Mouse (Mus musculus): ENCODE results near the gene Ksr1.
"Not testable (repeated sequence)": the region's sequence is repeated elsewhere in the genome, so short reads cannot be mapped to it uniquely, and the experiment has no call there.

The Ksr1 gene

DNA sequence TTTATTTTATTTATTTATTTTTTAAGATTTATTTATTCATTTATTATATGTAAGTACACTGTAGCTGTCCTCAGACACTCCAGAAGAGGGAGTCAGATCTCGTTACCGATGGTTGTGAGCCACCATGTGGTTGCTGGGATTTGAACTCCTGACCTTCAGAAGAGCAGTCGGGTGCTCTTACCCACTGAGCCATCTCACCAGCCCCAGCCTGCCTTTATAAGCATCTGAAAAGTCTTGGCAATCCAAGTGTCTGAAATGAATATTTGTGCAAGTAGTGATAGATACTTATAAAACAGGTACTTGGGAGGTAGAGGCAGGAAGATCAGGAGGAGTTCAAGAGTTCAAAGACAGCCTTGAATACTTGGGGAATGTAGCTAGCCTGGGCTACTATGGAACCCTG lies 138.9 kb downstream of the Ksr1 start:
- not testable (repeated sequence) for DNase-seq

DNA sequence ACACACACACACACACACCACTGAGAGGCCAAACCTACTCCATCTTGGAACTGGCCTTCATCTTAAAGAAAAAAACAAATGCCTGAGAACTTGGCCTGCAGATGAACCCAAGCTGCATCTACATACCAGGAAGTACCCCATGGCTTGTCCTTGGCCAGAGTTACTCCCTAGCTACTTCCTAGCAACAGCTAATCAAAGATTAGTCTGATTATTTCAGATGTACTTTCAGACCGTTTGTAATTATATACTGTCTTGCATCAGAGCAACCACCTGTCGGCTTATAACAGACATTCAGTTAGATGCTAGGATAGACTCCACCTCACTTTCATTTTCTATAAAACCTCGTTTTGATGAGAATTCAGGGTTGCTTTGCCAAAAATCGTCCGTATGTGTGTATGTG lies 139.8 kb downstream of the Ksr1 start:
- DNase-seq = no peak

DNA sequence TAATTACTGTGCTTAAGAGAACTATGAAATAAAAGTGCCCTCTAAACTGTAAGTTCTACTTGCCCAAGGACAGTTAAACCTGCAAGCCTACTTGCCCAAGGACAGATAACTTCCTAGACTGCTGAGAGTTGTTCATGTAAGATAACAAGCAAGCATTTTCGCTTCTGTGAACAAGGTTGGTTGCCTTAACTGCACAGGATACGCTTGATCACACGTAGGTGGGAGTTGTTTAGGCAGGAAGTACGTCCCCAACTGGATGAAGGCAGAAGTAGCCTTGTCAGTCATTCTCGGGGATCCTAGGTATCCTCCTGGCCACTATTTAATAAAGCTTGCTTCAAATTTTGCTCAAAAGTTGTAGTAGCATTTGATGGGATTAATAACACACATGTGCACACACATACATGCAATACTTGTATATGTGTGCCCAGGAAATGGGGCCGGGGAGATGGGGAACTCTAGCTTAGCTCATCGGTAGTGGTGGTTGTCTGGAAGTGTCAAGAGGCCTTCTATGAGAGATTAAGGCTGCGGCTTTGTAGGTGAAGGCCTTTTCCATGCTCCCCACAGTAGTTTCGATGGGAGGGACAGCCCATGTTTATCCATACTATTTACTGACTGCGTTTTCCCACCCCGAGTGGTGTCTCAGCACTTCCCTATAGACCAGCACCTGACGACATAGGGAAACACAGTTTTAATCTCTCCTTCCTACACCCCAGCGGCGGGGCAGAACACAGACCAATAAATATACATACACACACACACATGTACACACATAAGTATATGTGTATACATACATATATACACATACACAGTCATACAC lies 140.4 kb downstream of the Ksr1 start:
- DNase-seq = no peak

DNA sequence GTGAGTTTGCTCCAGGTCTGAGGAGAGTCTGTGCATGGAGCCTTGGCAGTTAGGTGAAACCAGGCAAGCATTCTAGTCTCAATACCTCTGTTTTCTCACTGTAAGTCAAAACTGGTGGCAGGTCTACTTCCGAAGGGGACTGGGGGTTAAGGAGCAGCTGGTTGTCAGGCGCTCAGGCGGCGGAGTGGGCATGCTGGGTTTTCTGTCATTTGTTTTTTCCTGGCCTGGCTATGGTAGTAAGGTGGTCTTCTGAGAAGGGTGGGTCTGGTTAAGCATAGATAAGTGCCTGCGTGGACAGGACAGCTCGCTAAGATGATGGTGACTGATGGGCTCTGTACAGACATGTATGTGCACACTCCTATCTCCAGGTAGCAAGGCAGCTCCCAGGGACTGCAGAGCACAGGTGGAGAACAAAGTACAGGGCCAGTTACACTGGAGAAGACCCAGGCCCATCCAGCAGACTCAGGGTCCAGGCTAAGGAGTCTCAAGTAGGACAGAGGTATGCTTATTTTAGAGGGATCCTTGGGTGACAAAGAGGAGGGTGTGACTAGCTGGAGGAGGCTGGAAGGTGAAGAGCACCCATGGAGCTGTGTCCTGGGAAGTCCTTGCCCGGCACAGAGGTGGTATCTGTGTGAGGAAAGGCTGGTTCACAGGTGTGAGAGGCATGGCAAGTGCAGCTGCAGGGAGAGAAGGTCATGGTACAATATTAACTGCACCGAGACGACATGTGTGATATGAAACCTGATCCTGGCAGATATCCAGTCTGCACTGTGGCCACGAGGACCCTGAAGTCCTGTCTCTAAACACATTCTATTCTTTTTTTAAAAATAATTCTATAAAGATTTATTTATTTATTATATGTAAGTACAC lies 142.2 kb downstream of the Ksr1 start:
- DNase-seq = no peak

GRCm38 (mm10) chr11:79003053-79003768 lies 143.0 kb downstream of the Ksr1 start:
- no peak for DNase-seq

GRCm38 (mm10) chr11:79002551-79002951 lies 143.7 kb downstream of the Ksr1 start:
- no peak for DNase-seq

GRCm38 (mm10) chr11:79001871-79002270 lies 144.3 kb downstream of the Ksr1 start:
- DNase-seq = no peak

DNA sequence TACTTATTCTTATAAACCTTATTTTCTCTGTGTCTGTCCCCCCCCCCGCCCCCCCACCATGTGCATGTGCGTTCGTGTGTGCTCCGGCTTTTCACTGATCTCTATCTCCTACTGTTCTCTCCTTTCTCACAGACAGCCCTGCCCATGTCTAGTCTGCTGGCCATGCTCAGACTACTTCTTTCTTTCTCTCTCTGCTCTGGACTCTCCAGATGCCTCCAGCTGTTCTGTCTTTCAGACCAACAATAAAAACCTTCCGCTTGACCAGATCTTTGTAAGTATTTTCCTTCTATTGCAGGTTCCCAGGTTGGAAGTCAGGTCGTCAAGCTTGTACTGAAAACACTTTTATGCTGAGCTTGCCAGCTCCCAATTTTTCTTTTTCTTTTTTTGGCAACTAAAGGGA lies 147.1 kb downstream of the Ksr1 start:
- DNase-seq = no peak

- not testable (repeated sequence) for DNase-seq
Observed at GRCm38 (mm10) chr11:78990875-78991543, 155.2 kb downstream of the Ksr1 start.

DNA sequence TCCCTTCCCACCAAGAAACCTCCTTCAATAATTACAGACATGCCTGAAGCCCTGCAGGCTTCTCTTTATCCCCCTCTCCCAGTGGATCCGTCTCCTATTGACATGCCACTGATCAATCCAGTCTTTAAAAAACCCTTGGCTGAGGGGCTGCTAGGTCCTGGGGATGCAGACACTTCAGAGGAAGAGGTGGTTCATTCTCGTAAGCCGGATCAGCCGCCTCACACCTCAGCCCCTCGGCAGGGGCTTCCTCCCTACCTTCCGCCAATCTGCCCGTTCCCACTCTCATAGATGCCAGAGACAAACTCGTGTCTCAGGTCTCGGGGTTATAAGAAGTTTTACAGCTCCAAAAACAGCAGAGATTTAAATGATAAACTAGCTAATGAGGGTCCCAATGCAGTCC lies 156.1 kb downstream of the Ksr1 start:
- no peak for DNase-seq

GRCm38 (mm10) chr11:78989206-78989605 lies 157.0 kb downstream of the Ksr1 start:
- DNase-seq = not testable (repeated sequence)

DNA sequence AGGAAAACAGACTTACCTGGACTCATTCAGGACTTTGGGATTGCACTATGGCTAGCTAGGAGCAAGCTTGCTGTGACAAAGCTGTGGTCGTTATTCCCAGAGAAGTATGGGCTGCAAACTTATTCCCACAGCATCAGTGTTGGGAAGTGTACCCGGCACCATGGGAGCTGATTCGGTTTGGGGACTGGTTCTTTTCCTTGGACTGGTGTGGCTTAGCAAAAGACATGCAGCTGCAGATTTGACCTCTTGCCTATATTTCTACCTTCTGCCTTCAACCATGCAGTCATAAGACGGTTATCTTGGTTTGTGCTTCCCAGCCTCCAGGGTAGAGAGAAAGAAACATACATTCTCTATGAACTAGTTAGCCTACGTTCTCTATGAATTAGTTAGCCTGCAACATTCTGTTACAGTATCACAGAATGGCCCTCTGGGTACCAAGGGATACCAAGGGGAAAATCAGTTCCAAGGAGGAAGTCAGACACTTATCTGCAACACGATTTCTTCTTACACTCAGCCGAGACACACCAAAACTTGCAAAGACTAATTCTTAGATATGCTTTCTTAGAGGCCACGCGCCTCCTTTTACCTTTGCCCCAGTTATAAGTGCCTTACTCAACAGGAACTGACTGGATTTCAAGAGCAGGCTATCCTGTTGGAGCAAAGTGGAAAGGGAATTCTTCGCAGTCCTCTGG lies 159.8 kb downstream of the Ksr1 start:
- DNase-seq = no peak

GRCm38 (mm10) chr11:78985505-78985904 lies 160.7 kb downstream of the Ksr1 start:
- DNase-seq = no peak

DNA sequence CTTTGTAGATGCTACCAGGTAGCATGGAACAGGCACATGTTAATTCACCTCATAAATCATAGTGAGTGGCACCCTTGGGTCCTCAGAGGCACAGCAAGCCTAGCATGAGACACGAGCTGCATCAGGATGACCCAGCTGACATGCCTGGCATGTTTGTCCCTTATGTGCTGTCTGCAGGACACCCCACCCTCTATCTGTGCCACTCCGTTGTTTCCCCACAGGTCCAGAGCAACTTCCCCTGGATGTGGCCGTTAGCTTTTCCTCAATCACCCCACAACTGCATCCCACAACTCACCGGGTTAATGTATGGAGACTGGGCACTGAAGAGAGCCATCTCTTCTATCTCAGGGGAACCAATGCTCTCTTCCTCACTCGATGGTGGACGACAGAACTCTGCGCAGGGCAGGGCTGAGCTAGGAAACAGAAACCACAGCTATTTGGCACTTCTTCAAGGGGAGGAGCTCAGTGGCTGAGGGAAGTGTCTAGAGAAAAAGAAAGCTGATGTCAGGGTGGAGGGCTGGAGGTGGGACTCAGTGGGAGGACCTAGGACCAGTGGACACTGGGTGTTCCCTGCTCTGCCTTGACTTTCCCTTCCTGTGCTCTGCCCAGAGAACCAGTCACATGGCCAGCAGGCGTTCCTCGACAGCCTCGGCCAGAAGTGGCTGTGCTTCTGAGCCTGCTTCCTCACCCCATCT lies 161.6 kb downstream of the Ksr1 start, which contains the start of gene Lgals9:
Gene Lgals9 (minus strand): TSS at position 464 of the 695 bp plus-strand sequence.
- DNase-seq = no peak

- DNase-seq = no peak
Observed at GRCm38 (mm10) chr11:78983539-78983938, 162.7 kb downstream of the Ksr1 start.

DNA sequence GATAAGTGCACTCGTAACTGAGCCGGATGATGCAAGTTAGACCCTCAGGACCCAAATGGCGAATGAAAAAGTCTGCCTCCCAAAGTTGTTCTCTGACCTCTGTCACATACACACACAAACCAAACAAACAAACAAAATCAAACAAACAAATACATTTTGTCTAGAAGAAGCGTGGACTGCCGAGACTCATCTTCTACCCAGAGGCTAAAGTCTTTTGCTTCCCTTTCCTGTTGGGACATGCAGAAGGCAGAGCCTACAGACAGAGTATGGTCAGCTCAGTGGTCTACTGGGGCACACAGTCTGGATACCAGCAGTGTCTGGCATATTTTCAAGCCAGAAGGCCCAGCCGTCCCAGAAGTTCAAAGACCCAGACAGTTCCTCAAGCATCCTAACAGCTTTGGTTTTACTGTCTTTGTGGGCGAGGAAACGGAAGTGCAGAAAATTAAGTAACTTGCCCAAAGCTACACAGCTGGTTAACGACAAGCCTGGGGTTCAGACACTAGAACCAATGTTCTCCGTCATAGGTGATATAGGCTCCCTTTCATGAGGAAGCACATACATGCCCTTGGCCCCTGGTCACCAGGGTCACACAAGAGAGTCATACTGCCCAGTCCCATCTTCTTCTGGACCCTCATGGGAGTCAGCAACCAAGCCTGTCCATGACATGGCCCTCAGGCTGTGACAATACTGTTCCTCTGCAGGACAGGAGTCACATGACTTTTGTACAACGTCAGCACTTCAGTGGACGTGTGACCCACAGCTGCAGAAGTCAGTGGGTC lies 163.5 kb downstream of the Ksr1 start:
- no peak for DNase-seq

GRCm38 (mm10) chr11:78982042-78982441 lies 164.2 kb downstream of the Ksr1 start:
- no peak for DNase-seq

- no peak for DNase-seq
Observed at GRCm38 (mm10) chr11:78980083-78980634, 166.0 kb downstream of the Ksr1 start.

GRCm38 (mm10) chr11:78978176-78979019 lies 167.8 kb downstream of the Ksr1 start:
- no peak for DNase-seq
